Mouse (Mus musculus) 3134 (cell line): ENCODE measurements around the gene Ubtf.
A peak's percentile ranks its signal among the peaks of the same experiment; 100 is the strongest.

Experiments
- DNase-seq: peaks from one replicate; pipeline ENCODE4 v3.0.0-alpha.2; 2011; ENCODE audit warnings: low spot score; ENCODE audit not compliant: insufficient read length; ENCODE audit errors: extremely low read depth

The Ubtf gene

DNA sequence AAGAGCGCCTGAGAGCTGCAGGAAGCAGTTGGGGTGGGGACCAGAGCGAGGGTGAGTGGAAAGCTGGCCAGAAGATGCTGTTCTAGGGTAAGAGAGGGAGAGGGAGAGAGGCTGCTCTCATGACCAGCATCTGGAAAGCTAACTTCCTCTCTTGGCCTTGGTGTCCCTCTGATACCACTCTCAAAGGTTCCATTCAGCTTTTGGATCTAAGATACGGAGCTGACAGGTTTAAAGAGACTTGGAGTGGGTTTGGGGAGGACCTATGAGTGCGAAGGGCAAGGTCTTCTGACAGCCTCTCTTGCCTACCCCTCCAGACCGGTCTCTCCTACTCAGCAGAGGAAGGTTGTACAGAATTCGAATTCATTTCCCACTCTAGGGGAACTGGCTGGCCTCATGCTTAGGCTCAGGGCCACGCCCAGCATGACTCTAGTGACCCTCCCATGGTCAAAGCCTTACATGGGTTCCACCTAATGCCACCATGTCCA lies 28.6 kb upstream of the Ubtf start:
- DNase-seq, result no peak

DNA sequence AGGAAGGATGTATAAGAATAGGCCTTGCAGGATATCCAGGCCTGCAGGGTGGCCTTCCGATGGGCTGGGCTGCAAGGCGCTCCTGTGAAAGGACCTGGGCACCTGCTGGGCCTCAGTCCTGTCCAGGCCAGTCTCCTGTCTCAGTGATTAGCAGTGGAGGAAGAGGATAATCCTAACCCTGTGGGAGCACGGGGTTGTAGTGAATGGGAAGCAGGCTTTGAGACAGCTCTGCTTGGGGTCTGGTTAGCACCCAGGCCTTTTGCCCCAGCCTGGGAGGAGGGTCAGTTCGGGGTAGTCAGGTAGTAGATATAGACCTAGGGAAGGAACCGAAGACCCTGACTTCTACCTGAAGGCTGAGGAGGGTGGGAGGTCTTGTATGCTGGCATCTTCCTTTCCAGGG lies 28.1 kb upstream of the Ubtf start:
- no peak for DNase-seq

DNA sequence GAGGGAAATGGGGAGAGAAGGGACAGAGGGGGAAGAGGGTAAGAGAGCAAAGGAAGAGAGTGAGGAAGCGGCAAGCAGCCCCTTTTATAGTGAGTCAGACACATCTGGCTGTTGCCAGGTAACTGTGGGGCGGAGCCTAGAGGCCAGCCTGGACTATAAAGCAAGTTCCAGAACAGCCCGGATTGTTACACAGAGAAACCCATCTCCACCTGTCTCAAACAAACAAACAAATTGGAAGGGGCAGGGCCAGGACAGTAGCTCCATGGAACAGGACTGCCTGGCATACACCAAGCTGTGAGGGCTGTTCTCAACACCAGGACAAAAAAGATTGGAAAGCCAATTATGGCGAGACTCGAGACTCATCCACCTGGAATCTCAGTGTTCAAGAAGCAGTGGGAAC lies 27.4 kb upstream of the Ubtf start:
- DNase-seq, result no peak

DNA sequence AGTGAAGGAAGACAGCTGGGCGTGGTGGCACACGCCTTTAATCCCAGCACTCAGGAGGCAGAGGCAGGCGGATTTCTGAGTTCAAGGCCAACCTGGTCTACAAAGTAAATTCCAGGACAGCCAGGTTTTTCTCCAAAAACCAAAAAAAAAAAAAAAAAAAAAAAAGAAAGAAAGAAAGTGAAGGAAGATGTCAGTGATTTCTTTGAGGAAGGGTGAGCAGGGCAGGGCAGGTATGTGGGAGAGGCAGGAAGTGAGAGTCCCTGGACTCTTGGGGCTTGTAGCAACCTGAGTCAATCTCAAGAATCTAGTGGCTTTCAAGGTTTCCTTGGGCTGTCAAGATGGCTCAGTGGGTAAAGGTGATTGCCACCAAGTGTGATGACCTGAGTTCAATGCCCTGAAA lies 24.9 kb upstream of the Ubtf start:
- no peak for DNase-seq

DNA sequence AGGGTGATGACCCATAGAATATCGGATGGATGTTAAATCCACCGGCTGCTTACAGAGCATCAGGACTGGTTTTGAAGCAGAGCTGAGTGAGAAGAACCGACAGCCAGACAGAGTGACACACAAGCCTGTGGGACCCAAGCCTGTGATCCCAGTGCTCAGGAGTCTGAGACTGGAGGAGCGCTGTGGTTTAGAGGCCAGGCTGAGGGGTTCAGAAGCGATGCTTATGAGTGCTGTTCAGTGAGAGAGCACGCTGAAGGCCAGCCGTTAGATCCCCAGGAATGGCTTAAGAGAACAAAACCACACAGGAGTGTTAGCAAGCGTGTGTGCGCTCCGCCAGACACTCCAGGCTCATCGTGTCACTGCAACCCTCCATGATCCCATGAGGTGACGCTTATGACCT lies 23.2 kb upstream of the Ubtf start:
- no peak for DNase-seq

DNA sequence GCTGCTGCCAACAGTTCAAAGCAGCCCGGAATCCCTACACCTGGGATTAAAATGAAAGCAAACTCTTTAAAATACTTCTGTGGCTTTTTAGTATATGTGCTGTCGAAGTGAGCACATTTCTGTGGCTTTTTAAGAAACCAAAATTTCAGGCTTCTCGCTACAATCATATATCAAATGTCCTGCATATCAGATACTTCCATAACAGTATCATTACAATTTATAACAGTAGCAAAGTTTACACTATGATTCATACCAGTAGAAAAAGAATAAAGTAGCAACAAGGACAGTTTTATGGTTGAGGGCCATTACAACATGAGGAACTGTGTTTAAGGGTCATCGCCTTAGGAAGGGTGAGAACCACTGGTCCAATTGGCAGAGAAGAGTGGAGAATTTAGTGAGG lies 21.6 kb upstream of the Ubtf start:
- no peak for DNase-seq

DNA sequence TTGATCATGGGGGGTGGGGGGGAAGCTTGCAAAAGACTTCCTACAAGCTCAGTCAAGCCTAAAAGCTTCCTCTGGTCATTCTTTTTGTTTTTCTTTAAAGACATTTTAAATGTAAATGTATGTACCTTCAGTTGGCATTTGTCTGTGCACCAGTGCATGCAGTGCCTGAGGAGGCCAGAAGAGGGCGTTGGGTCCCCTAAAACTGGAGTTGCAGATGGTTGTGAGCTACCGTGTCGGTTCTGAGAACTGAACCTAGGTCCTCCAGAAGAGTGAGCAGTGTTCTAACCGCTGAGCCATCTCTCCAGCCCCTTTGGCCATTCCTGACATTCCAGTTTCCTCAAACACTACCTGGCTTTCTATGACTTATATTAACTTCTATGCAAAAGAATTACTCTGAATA lies 20.1 kb upstream of the Ubtf start:
- DNase-seq, result no peak

DNA sequence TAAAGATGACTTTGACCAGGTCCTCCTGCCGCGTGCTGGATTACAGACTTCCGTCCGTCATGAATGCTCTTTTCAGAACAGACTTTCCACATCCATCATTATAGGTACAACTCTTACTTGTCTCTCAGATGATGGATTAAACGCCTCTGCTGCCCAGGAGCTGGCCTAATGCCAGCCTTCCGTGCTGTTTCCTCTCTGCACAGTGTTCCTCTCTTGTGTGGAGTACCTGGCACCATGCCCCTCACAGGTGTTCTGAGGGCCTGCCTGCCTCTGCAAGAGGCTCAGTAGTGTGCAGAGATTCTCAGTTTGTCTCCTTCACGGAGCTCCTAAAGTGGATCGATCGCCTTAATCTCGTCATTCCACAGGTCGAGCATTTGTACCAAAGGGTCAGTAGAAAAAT lies 19.7 kb upstream of the Ubtf start:
- DNase-seq, result no peak

DNA sequence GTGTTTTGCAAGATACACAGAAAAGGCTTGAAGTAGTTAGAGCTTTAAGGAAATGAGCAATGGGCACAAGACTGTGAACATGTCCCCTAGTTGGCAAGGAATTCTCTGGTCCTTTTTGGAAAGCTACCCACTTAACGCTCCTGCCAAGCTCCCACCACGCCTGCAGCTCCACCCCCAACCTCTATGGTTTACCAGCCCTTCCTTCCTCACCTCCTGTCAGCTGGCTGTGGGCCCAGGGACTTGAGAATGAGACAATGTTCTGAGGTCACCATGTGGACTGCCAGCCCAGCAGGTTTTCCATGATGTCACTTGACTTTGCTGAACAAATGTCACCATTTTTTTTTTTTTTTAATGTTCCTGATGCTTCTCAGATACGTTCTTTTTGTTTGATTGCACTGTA lies 19.0 kb upstream of the Ubtf start:
- peak; percentile 87 for DNase-seq

DNA sequence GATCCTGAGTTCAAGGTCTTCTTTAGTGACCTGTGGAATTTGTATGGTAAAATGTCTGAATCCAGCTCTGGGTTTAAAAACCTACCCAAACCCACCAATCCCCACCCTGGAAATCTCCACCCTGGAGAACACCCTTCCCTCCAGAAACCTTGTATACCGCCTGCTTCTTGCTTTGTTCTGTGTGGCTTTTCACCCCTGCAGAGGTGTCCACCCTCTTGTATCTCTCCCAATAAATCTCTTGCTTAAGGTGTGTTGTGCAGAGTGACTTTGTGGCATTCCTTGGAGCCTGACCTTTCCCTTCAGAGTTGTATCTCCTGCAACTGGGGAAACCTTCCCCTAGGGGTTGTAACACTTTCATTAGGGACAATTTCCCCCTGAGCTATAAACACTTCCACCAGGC lies 18.4 kb upstream of the Ubtf start:
- DNase-seq, result no peak

DNA sequence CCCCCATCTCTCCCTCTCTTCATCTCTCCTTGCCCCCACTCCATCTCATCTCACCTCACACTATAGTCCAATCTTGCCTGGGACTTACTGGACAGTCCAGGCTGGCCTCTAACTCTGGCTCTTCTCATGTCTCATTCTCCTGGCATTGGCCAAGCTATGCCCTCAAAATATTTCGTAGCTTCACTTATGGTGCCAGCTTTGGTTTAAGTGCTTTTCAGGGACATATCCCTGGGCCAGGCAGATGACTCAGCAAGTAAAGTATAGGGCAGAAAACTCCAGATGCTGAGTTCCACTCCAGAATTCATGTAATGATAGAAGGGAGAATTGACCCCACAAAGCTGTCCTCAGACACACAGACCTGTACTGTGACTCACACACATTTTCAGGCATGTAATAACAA lies 16.6 kb upstream of the Ubtf start:
- DNase-seq, result peak; percentile 61

DNA sequence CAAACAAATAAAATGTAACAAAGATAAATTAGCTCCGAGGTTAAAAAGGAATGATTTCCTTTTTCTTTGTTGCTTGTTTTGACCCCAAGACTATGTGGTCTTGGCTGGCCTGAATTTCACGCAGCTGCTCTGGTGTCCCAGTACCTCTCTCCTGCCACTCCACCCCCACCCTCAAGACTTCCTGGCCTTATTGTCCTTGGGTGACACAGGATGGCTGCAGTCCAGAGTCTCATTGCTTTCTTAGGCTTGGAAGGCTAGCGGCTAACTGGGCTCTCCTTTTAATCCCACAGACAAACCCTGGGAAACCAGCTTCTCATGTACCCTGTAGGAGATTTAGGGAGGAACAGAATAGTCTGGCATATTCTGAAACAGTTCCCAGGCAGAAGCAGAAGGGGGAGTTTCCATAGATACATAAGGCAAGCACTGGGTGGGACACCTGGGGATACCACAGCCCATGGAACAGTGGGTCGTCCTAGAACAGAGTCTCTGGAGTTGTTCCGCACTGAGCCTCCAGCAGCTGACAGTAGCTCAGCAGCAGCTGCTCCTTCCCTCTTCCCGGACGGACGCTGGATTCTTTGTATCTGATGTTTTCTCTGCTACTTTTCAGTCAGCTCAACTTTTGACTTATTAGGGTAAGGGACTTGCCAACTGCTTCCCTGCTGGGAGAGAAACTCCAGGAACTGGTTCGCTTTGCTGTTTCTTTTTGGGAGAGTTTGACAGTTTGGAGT lies 15.6 kb upstream of the Ubtf start:
- no peak for DNase-seq

DNA sequence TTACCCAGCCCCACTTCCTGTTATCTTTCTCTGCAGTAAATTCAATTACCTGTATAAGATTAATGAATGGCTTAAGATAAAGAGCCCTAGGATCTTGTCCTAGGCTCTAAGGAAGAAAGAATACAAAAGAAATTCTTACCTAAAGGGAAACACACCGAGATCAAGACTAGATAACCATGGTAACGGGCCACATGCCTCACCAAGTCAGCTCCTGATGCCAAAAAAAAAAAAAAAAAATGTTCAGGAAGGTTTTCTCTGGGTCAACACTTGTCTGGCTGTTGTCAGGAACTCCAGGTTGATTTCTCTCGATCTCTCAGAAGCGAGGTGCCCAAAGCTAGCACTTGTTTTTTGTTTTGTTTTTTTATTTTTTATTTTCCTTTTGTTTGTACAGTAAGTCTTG lies 14.5 kb upstream of the Ubtf start:
- no peak for DNase-seq

DNA sequence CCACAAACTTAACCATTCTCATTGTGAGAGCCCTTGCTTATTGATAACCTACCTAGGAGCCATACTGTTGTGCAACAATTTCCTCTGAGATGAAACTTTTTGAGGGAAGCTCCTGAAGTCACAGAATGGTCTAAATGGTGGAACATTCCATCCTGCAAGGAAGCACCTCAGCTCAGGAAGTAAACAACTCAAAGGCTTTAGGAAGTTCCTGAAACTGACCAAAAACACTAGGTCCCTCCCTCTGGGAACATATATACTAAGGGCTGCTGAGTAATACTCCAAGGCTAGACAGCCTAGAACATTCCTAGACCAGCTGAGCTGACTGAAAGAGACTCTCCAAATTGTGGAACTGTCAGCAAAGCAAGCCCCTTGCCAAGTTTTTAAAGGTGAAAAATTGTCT lies 13.5 kb upstream of the Ubtf start:
- DNase-seq, result no peak

DNA sequence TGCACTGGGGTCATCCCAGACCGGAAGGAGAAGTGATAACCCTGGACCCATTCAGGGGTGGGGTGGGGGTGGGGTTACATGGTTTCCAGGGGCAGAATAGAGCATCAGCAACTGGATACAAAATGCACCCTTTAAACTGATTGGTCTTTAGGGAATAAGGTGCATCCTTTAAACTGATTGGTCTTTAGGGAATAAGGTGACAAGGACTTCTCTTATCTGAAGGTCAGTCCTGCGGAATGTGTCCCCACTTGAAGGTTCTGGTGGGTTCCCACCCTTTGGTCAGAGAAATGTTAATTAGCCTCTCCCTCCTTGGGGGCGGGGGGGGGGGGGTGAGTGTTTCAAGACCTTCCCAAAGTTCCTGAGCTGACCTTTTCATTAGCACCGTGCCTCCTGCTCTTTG lies 12.3 kb upstream of the Ubtf start:
- DNase-seq, result no peak

DNA sequence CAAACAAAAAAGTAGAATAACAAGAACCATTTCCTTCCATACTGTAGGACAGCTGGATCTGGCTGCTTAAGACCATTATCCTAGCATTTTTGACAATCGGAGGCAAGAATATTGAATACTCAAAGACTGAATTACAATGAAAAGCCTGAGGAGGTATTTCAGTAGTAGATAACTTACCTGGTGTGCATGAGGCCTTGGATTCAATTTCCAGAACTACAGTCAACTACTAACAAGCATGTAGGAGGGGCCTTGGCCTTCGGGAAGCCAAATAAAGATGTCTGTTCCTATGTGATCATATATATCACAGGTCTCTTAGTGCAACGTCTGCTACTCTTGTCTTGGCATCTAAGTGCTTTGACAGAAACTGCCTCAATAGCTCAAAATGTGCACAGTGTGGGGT lies 10.5 kb upstream of the Ubtf start:
- DNase-seq, result no peak

DNA sequence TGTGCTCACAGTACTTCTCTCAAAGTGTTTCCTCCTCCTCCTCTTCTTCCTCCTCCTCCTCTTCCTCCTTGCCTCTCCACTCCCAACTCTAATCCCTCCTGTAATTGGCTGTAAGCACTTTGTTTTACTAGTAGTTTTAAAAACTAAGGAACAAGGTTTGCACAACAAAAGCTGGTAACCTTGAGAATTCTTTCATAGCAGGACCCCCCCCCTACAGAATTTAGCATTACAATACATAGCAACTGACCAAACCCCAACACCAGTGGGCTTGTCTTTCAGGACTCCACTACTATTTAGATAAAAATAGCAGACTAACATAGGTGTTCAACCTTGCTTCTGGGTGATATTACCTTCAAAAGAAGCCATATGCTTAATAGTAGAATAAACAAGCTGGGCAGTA lies 10.0 kb upstream of the Ubtf start:
- no peak for DNase-seq

DNA sequence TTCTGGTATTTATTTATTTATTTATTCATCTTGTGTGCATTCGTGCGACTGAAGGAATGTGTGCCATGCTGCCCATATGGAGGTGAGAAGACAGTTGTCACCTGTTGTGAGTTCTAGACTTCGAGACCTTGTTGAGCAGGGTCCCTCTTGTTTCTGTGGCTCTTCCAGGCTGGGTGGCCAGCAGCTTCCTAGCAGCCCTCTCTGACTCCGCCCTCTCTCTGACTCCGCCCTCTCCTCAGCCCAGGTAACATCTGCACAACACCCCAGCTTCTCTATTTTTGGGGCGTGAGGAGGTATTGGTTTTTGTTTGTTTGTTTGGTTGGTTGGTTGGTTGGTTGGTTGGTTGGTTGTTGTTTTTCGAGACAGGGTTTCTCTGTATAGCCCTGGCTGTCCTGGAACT lies 8.3 kb upstream of the Ubtf start:
- no peak for DNase-seq

DNA sequence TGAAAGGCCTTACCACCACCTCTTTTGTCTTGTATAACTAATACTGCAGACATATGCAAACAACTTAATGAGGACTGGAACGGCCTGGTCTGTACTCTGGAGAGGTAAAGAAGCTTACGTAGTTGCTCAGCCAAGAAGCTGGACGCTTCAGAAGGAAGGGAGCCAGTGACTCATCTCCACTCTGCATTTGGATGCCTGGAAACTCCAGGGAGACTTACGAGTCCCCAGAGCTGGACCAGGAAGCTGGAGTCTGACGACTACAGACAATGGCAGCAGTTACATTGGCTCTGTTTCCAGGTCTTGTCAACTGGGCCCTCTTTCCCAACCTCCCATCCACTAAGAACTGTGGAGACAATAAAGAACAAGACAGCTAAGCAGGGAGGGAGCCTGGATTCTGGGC lies 7.7 kb upstream of the Ubtf start:
- peak; percentile 59 for DNase-seq

DNA sequence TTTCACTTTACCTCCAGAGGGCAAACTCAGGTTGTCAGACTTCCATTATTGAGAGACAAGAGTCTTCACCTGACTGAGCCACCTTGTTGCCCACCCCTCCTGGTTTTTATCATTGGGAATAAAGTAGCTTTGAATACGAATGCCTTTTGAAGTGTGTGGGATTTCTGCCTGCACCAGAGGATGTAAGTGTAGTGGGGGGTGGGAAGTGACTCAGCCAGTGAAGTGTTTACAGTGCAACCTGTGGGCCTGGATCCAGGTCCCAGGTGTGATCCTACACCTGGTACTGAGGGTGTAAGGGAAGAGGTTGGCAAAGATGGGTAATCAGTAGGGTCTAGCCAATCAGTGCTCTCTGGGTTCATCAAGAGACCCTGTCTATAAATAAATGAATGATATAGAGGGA lies 4.0 kb upstream of the Ubtf start:
- DNase-seq, result no peak

DNA sequence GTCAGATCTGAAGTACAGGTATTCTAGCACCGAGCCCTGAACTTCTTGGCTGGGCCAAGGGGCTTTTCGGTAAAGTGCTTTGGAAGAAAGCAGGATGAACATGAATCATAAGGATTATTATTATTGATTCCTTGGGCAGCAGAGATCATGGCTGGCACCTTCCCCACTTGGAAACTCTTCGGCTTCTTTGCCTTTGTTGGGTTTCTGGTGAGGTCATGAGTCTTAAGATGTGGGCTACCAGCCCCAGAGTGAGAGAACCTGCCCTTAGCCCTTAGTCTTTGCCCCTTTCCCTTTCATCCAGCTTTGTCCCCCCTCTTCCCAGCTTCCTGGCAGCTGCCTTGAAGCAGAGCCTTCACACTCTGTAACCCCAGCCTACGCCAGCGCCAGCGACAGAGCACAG lies 2.4 kb upstream of the Ubtf start:
- DNase-seq, result no peak

DNA sequence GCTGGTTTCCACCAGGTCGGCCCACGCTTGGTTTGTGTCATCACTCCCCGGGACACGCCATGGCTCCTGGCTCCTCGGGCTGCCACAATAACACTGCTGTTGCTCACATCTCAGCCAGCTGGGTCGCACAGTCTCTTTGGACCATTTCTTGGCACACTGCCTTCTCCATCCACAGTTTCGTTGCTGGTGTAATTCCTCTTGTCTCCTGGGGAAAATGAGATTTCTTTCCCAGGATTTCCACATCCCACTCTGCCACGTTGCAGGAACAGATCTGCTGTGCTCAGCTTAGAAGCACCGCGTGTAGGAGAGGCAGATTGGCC lies 1.1 kb upstream of the Ubtf start:
- DNase-seq, result no peak

DNA sequence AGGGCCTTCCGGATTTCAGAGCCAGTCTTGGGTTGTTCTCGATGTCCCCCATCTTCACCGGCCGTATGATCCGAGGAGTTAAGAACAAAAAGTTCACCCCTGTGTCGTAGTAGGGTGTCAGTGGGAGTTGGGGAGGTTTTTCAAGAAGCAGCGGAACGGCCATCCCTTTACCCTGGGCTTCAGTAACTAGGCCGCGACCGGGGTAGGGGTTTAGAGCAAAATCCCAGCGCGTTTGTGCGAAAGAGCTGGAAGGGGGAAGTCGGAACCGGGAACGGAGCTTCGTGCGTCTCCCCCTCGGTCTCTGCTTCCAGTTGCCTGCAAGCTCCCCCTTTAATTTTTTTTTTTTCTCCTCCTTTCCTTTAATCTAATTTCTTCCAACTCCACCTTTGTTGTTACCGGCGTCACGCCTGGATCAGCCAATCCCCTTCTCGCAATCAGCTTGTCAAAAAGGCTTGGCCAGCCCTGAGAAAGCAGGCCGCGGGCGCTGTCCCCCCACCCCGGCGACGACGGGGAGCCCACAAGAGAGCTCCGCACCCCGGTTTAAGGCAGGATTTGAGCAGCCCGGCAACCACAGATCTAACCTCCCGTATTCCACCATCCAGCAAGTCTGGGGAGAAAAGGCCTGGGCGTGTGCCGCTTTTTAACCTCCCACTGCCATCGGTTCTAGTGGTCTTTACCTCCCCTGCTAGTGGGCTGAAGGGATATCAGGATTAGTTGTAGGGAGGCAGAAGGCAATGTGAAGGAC lies 571 bp upstream of the Ubtf start:
- peak; percentile 84 for DNase-seq
